Mouse (Mus musculus) cerebellum, adult 2 months (tissue): ENCODE results near the gene Nop10. TPM values are rescaled to one million over a fixed set of nuclear protein-coding genes. Genes with fewer than 3 reads are reported as not detected.
A peak's percentile ranks its signal among the peaks of the same experiment; 100 is the strongest.

Experiments
- DNase-seq, 2 experiments: peaks; one replicate each; pipeline ENCODE4 v3.0.0; 2021
- H3K27ac ChIP-seq: fragments of 200-500 bp; 2 replicates; pipeline ENCODE4 v1.5.1; 2012; ENCODE audit warnings: low read length, control low read depth, inconsistent platforms; ENCODE audit not compliant: insufficient read depth
- H3K27me3 ChIP-seq: fragments of 200-500 bp; 2 replicates; pipeline ENCODE4 v1.6.1; 2012; ENCODE audit warnings: inconsistent platforms, mild to moderate bottlenecking, low read length, moderate library complexity; ENCODE audit not compliant: control insufficient read depth, insufficient read depth
- H3K4me1 ChIP-seq: fragments of 200-500 bp; 2 replicates; pipeline ENCODE4 v1.6.1; 2011; ENCODE audit warnings: low read length; ENCODE audit not compliant: control insufficient read depth, insufficient read depth
- H3K4me3 ChIP-seq: fragments of 200-500 bp; replicated peaks from 2 replicates; pipeline ENCODE3; 2011; ENCODE audit warnings: mild to moderate bottlenecking, low read depth, low read length, control low read depth; ENCODE audit not compliant: insufficient read depth
- CTCF ChIP-seq: fragments of 200-500 bp; IDR thresholded peaks from 2 replicates; pipeline ENCODE4 v1.5.1; 2011; ENCODE audit warnings: low read depth, mild to moderate bottlenecking, control low read depth, low read length, moderate library complexity, borderline replicate concordance; ENCODE audit not compliant: insufficient read depth
- POLR2A ChIP-seq: fragments of 200-500 bp; IDR thresholded peaks from 2 replicates; pipeline ENCODE4 v1.6.1; 2011; ENCODE audit warnings: low read length, control low read depth, borderline replicate concordance; ENCODE audit not compliant: insufficient read depth
- WGBS: fragments of 180-500 bp; shearing (Covaris S2); methylation state at CpG from one replicate; pipeline ENCODE4 v1.1.7; 2018; 5-methylcytosine and 5-hydroxymethylcytosine counted together
- polyA plus RNA-seq: library from polyadenylated mRNA; depleted of rRNA; stranded (reverse); fragments of >200 nt; gene quantifications from 2 replicates; pipeline ENCODE4 v1.2.3, GENCODE M21; 2012

Nop10 gene
- polyA plus RNA-seq, 1 experiment = 99.7 TPM

DNA sequence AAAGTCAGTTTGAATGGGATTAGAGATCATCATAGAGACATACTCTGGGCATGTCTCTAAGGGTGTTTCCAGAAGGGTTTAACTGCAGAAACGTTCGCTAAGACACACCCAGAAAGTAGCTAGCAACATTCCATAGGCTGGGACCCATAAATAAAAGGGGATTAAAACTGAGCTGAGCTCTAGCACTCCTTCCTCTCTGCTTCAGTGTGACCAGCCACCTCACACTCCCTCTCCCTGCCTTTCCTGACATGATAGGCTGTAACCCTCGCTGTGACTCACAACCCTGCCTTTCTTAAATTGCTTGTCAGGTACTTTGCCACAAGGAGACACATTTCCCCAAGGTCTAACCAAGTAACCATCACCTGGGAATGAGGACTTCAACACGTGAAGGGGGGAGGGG lies 23.7 kb upstream of the Nop10 start:
- Histone ChIP-seq H3K4me3 (no peak overlapping the region), H3K4me1 (peaks cover 2% of the 10 kb centered on the region; the same call in 1 of the 2 replicates), H3K27ac (no peak overlapping the region), H3K27me3 (no peaks in the 10 kb centered on the region)
- DNase-seq = no peak
- 26% methylated on average over 4 of the region's 4 CpGs for WGBS
- TF ChIP-seq CTCF (no peak), POLR2A (no peak)

DNA sequence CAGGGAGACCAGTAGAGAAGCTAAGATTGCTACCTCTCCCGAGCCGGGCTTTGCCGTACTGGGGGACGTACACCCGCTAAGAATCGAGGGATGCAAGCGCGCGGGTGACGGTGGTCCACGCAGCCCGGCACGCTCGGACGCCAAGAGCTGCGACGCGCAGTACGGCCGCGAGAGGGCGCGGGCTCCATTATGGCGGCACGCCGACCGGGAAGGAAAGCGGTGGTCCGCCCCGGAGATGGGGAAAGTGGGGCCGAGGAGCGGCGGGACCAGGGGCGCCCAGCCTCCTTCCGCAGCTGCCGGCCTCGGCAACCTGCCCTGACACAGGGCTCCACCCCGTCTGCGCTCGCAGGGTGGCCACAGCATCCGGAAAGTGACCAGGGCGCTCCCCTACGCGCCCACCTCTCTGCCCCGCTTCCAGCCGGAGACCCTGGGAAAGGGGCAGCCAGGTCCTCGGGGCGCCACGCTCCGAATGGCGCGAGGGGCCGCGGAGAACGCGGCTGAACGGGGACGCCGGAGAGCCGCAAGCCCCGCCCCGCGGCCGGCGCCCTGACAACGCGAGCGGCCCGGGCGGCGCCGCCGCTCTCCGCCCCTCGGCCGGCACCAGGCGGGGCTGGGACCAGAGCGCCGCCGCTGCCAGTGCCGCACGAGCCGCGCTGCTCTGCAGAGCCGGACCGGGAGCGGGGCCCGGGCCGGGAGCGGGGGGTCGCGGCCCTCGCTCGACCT lies 22.4 kb upstream of the Nop10 start, which contains the start of gene Lpcat4:
Gene Lpcat4 (plus strand): TSS at position 257 of the 723 bp plus-strand sequence.
- Histone ChIP-seq H3K27ac (peak within 1 kb of the TSS; percentile 94), H3K27me3 (no peaks in the 10 kb centered on the region), H3K4me3 (peak within 1 kb of the TSS; percentile 91), H3K4me1 (peaks cover 2% of the 10 kb centered on the region; the same call in 1 of the 2 replicates)
- WGBS = under 1% methylated on average over 92 of the region's 94 CpGs
- peak; percentile 73 for TF ChIP-seq CTCF
- peak; percentile 48; the same call in 1 of the 2 replicates for TF ChIP-seq POLR2A
- peak; percentile 88 to 94 for DNase-seq

GRCm38 (mm10) chr2:112239935-112240721 lies 21.6 kb upstream of the Nop10 start:
- TF ChIP-seq CTCF (no peak), POLR2A (no peak)
- Histone ChIP-seq H3K27me3 (no peaks in the 10 kb centered on the region), H3K4me3 (peak overlapping the region; percentile 91), H3K4me1 (peaks cover 2% of the 10 kb centered on the region; the same call in 1 of the 2 replicates), H3K27ac (peak overlapping the region; percentile 83; the same call in 1 of the 2 replicates)
- peak; percentile 48 to 62 for DNase-seq
- WGBS = under 1% methylated on average over 28 of the region's 28 CpGs

- no peak for DNase-seq
- 81% methylated on average over 14 of the region's 14 CpGs for WGBS
- H3K4me1 ChIP-seq = peaks cover 2% of the 10 kb centered on the region; the same call in 1 of the 2 replicates
- no peak overlapping the region for H3K4me3 ChIP-seq
- no peak overlapping the region for H3K27ac ChIP-seq
- no peaks in the 10 kb centered on the region for H3K27me3 ChIP-seq
- TF ChIP-seq CTCF (no peak), POLR2A (no peak)
Measured at GRCm38 (mm10) chr2:112241787-112242186, 19.9 kb upstream of the Nop10 start.

GRCm38 (mm10) chr2:112245307-112245706 lies 16.4 kb upstream of the Nop10 start:
- Histone ChIP-seq H3K4me1 (peaks cover 2% of the 10 kb centered on the region; the same call in 1 of the 2 replicates), H3K27ac (no peak overlapping the region), H3K27me3 (no peaks in the 10 kb centered on the region), H3K4me3 (no peak overlapping the region)
- 75% methylated on average over 5 of the region's 5 CpGs for WGBS
- DNase-seq = no peak
- TF ChIP-seq CTCF = no peak
- no peak for TF ChIP-seq POLR2A

DNA sequence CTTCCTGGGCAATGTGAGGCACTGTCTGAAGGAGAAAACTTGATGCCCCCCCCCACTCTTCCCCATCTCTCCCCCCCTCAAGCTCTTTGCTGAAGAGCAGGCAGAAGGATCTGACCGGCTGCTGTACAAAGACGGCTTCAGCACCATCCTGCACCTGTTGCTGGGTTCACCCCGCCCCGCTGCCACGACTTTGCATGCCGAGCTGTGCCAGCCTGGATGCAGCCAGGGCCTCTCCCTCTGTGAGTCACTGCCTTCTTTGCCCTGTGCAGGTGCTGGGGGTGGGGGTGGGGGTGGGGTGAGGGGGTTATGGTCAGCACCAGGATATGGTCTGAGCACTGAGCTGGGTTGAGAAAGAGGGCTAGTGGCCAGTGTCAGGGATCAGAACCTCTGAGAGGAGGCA lies 15.5 kb upstream of the Nop10 start:
- Histone ChIP-seq H3K27ac (no peak overlapping the region), H3K4me3 (no peak overlapping the region), H3K4me1 (peaks cover 2% of the 10 kb centered on the region; the same call in 1 of the 2 replicates), H3K27me3 (no peaks in the 10 kb centered on the region)
- no peak for DNase-seq
- 76% methylated on average over 6 of the region's 6 CpGs for WGBS
- TF ChIP-seq CTCF (no peak), POLR2A (no peak)

DNA sequence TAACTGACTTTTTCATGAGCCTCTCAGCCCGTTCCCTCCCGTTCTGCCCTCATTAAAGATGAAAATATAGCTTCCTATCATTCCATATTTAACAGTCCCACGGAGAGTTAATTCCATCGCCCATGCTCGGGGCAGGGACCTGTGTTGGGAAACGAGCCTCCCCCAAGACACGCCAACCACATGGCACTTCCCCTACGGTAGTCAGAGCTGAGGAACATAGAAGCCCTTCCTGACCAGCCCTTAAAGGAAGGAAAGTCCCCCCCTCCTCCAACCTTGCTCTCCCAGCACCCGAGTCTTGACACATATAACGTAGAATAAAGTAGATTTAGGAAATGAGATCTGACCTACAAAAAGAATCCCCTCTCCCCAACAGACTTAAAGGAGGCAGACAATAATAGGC lies 14.4 kb upstream of the Nop10 start:
- H3K27ac ChIP-seq = no peak overlapping the region
- H3K4me3 ChIP-seq = no peak overlapping the region
- TF ChIP-seq POLR2A (no peak), CTCF (no peak)
- H3K27me3 ChIP-seq = no peaks in the 10 kb centered on the region
- DNase-seq = no peak
- no peaks in the 10 kb centered on the region for H3K4me1 ChIP-seq
- 80% methylated on average over 10 of the region's 10 CpGs for WGBS
